Mouse (Mus musculus): ENCODE measurements around the gene Cwf19l1. TPM values are rescaled to one million over a fixed set of nuclear protein-coding genes. Genes with fewer than 3 reads are reported as not detected.

Gene Cwf19l1
- polyA plus RNA-seq (2015; fragmentation: Nextera tagmentation; extraction: Ambion mirVana) = 31.1 and 33.3 TPM in 2 replicates

- peaks cover 19% of the 10 kb centered on the region for H3K36me3 ChIP-seq (ENCODE audit: control insufficient read depth, insufficient read depth, low read length)
- peak within 1 kb of the TSS; percentile 75 for H3K4me2 ChIP-seq (ENCODE audit: low read length)
- H3K4me3 ChIP-seq (ENCODE audit: low read depth, low read length) = peak within 1 kb of the TSS; percentile 84
- no peaks in the 10 kb centered on the region for H3K27me3 ChIP-seq (ENCODE audit: control insufficient read depth, insufficient read depth, low read depth, low read length)
- no peaks in the 10 kb centered on the region for H3K9me3 ChIP-seq (replicated peaks; ENCODE audit: control insufficient read depth, low read length, poor library complexity, severe bottlenecking)
- H3K27ac ChIP-seq (ENCODE audit: low read length) = peak within 1 kb of the TSS; percentile 95
- peak within 1 kb of the TSS; percentile 85 for H3K9ac ChIP-seq (ENCODE audit: low read depth, low read length)
- under 1% methylated on average over 43 of the region's 45 CpGs for WGBS
- ATAC-seq = peak; percentile 92
- H3K4me1 ChIP-seq (ENCODE audit: control insufficient read depth, insufficient read depth, low read length) = peaks cover 13% of the 10 kb centered on the region
These were observed at the start of gene Cwf19l1 for GRCm38 (mm10) chr19:44135072-44135959. Gene Cwf19l1, minus strand, starts transcription at chr19:44135876.

DNA sequence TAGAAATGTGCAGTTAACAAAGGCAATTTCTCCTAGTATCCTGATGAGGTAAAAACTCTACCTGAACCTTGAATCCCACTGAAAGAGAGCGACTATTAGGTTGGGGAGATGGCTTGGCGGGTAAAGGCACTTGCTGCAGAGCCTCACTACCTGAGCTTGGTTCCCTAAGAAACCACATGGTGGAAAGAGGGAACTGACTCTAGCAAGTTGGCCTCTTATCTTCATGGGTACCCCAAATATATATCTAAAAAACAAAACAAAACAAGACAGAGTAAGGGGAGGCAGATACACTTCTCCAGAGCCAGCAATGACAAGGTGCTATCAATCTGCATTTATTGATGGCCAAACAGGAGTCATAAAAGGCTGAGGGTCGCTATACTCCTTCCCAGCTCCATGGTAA, 48.3 kb upstream of the Cwf19l1 start:
- Histone ChIP-seq H3K36me3 (ENCODE audit: control insufficient read depth, insufficient read depth, low read length) (no peaks in the 10 kb centered on the region), H3K4me3 (ENCODE audit: low read depth, low read length) (no peak overlapping the region), H3K27me3 (ENCODE audit: control insufficient read depth, insufficient read depth, low read depth, low read length) (no peaks in the 10 kb centered on the region), H3K27ac (ENCODE audit: low read length) (no peak overlapping the region), H3K9ac (ENCODE audit: low read depth, low read length) (no peak overlapping the region), H3K9me3 (replicated peaks; ENCODE audit: control insufficient read depth, low read length, poor library complexity, severe bottlenecking) (no peaks in the 10 kb centered on the region), H3K4me1 (ENCODE audit: control insufficient read depth, insufficient read depth, low read length) (no peaks in the 10 kb centered on the region), H3K4me2 (ENCODE audit: low read length) (no peak overlapping the region)
- no peak for ATAC-seq
- WGBS = 73% methylated on average over 3 of the region's 3 CpGs

DNA sequence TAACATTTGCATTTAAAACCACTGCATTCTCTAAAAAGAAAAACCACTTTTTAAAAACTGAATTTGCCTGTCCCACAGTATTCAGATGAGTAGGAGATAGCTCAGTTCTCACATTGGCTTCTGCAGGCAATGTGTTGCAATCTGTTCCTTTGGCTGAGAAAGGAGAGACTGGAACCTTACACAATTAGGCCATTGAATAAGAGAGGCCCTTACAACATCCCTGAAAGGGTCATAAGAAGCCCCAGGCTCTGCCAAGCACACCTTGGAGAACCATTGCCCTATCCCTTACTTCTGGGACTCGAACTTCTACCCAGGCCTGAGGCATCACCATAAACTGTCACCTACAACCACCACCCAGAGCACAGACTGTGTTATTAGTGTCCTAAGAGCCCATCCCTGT, 44.8 kb upstream of the Cwf19l1 start:
- Histone ChIP-seq H3K9ac (ENCODE audit: low read depth, low read length) (no peak overlapping the region), H3K4me1 (ENCODE audit: control insufficient read depth, insufficient read depth, low read length) (no peaks in the 10 kb centered on the region), H3K4me2 (ENCODE audit: low read length) (no peak overlapping the region), H3K9me3 (replicated peaks; ENCODE audit: control insufficient read depth, low read length, poor library complexity, severe bottlenecking) (peaks cover 9% of the 10 kb centered on the region), H3K36me3 (ENCODE audit: control insufficient read depth, insufficient read depth, low read length) (no peaks in the 10 kb centered on the region), H3K27me3 (ENCODE audit: control insufficient read depth, insufficient read depth, low read depth, low read length) (no peaks in the 10 kb centered on the region), H3K4me3 (ENCODE audit: low read depth, low read length) (no peak overlapping the region), H3K27ac (ENCODE audit: low read length) (no peak overlapping the region)
- whole genome bisulfite sequencing = 75% methylated on average over 1 of the region's 1 CpGs
- no peak for ATAC-seq

DNA sequence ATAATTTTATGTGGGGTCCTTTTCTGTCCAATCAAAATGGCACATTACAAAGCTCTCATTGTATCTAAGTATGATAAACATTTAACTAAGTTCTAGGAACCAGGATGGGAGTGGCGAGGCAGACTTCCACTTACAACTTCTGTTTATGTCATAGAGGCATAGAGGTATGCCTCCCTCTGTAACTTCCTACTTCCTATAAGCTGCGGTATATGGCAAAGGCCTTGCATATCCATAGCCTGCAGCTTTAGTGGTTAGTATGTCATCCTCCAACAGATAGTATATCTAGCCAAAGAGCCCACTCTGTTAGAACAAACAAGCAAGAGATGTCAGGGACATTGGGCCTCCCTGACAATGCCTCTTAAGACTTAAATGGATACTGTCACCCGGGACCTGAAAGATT, 41.1 kb upstream of the Cwf19l1 start:
- 93% methylated on average over 3 of the region's 3 CpGs for WGBS
- H3K27me3 ChIP-seq (ENCODE audit: control insufficient read depth, insufficient read depth, low read depth, low read length) = no peaks in the 10 kb centered on the region
- ATAC-seq = no peak

GRCm38 (mm10) chr19:44174835-44175234, 39.2 kb upstream of the Cwf19l1 start:
- Histone ChIP-seq H3K4me3 (ENCODE audit: low read depth, low read length) (no peak overlapping the region), H3K4me1 (ENCODE audit: control insufficient read depth, insufficient read depth, low read length) (no peaks in the 10 kb centered on the region), H3K4me2 (ENCODE audit: low read length) (no peak overlapping the region), H3K36me3 (ENCODE audit: control insufficient read depth, insufficient read depth, low read length) (no peaks in the 10 kb centered on the region), H3K27ac (ENCODE audit: low read length) (no peak overlapping the region), H3K9me3 (replicated peaks; ENCODE audit: control insufficient read depth, low read length, poor library complexity, severe bottlenecking) (peaks cover 9% of the 10 kb centered on the region), H3K9ac (ENCODE audit: low read depth, low read length) (no peak overlapping the region), H3K27me3 (ENCODE audit: control insufficient read depth, insufficient read depth, low read depth, low read length) (no peaks in the 10 kb centered on the region)
- 75% methylated on average over 8 of the region's 8 CpGs for WGBS
- no peak for ATAC-seq

More for the DNA sequence above, 41.1 kb upstream of the Cwf19l1 start:
- H3K4me3 ChIP-seq (ENCODE audit: low read depth, low read length) = no peak overlapping the region
- H3K27ac ChIP-seq (ENCODE audit: low read length) = no peak overlapping the region
- no peak overlapping the region for H3K4me2 ChIP-seq (ENCODE audit: low read length)
- H3K9ac ChIP-seq (ENCODE audit: low read depth, low read length) = no peak overlapping the region
- H3K9me3 ChIP-seq (replicated peaks; ENCODE audit: control insufficient read depth, low read length, poor library complexity, severe bottlenecking) = peaks cover 9% of the 10 kb centered on the region
- no peaks in the 10 kb centered on the region for H3K4me1 ChIP-seq (ENCODE audit: control insufficient read depth, insufficient read depth, low read length)
- H3K36me3 ChIP-seq (ENCODE audit: control insufficient read depth, insufficient read depth, low read length) = no peaks in the 10 kb centered on the region

- 12% methylated on average over 3 of the region's 3 CpGs for WGBS
- no peak for ATAC-seq
These were observed 25.8 kb upstream of the Cwf19l1 start for GRCm38 (mm10) chr19:44161515-44161914.

DNA sequence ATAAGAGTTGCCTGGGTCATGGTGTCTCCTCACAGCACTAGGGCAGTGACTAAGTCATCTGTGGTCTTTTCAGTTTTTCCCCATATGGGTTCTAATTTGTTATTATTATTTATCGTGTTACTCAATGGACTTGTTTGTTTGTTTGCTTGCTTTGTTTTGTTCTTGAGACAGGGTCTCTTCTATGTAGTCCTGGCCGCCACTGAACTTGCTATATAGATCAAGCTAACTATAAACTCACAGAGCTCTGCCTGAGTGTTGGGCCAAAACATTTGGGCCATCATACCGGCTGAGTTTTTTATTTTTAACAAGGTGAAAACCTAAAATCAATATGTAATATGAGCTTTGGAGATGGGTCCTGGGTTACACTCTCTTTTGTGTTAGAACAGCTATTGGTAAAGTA, 23.7 kb upstream of the Cwf19l1 start:
- H3K36me3 ChIP-seq (ENCODE audit: control insufficient read depth, insufficient read depth, low read length) = no peaks in the 10 kb centered on the region
- H3K27me3 ChIP-seq (ENCODE audit: control insufficient read depth, insufficient read depth, low read depth, low read length) = peaks cover 2% of the 10 kb centered on the region; the same call in 1 of the 2 replicates
- H3K9me3 ChIP-seq (replicated peaks; ENCODE audit: control insufficient read depth, low read length, poor library complexity, severe bottlenecking) = no peaks in the 10 kb centered on the region
- no peaks in the 10 kb centered on the region for H3K4me1 ChIP-seq (ENCODE audit: control insufficient read depth, insufficient read depth, low read length)
- WGBS = 92% methylated on average over 3 of the region's 3 CpGs
- H3K4me2 ChIP-seq (ENCODE audit: low read length) = no peak overlapping the region
- no peak overlapping the region for H3K9ac ChIP-seq (ENCODE audit: low read depth, low read length)
- no peak overlapping the region for H3K27ac ChIP-seq (ENCODE audit: low read length)
- ATAC-seq = no peak
- H3K4me3 ChIP-seq (ENCODE audit: low read depth, low read length) = no peak overlapping the region

More at GRCm38 (mm10) chr19:44161515-44161914, 25.8 kb upstream of the Cwf19l1 start:
- H3K36me3 ChIP-seq (ENCODE audit: control insufficient read depth, insufficient read depth, low read length) = no peaks in the 10 kb centered on the region
- no peak overlapping the region for H3K9ac ChIP-seq (ENCODE audit: low read depth, low read length)
- H3K4me3 ChIP-seq (ENCODE audit: low read depth, low read length) = no peak overlapping the region
- no peak overlapping the region for H3K27ac ChIP-seq (ENCODE audit: low read length)
- H3K4me1 ChIP-seq (ENCODE audit: control insufficient read depth, insufficient read depth, low read length) = no peaks in the 10 kb centered on the region
- H3K27me3 ChIP-seq (ENCODE audit: control insufficient read depth, insufficient read depth, low read depth, low read length) = no peaks in the 10 kb centered on the region
- no peak overlapping the region for H3K4me2 ChIP-seq (ENCODE audit: low read length)
- H3K9me3 ChIP-seq (replicated peaks; ENCODE audit: control insufficient read depth, low read length, poor library complexity, severe bottlenecking) = no peaks in the 10 kb centered on the region

GRCm38 (mm10) chr19:44157005-44157404, 21.3 kb upstream of the Cwf19l1 start:
- no peaks in the 10 kb centered on the region for H3K36me3 ChIP-seq (ENCODE audit: control insufficient read depth, insufficient read depth, low read length)
- H3K9ac ChIP-seq (ENCODE audit: low read depth, low read length) = no peak overlapping the region
- 94% methylated on average over 10 of the region's 10 CpGs for WGBS
- no peak overlapping the region for H3K4me3 ChIP-seq (ENCODE audit: low read depth, low read length)
- H3K27me3 ChIP-seq (ENCODE audit: control insufficient read depth, insufficient read depth, low read depth, low read length) = peaks cover 10% of the 10 kb centered on the region
- no peak overlapping the region for H3K27ac ChIP-seq (ENCODE audit: low read length)
- H3K4me2 ChIP-seq (ENCODE audit: low read length) = no peak overlapping the region
- ATAC-seq = no peak
- no peaks in the 10 kb centered on the region for H3K9me3 ChIP-seq (replicated peaks; ENCODE audit: control insufficient read depth, low read length, poor library complexity, severe bottlenecking)
- no peaks in the 10 kb centered on the region for H3K4me1 ChIP-seq (ENCODE audit: control insufficient read depth, insufficient read depth, low read length)

GRCm38 (mm10) chr19:44153781-44154180, 18.1 kb upstream of the Cwf19l1 start:
- Histone ChIP-seq H3K27me3 (ENCODE audit: control insufficient read depth, insufficient read depth, low read depth, low read length) (peaks cover 16% of the 10 kb centered on the region), H3K9me3 (replicated peaks; ENCODE audit: control insufficient read depth, low read length, poor library complexity, severe bottlenecking) (no peaks in the 10 kb centered on the region), H3K36me3 (ENCODE audit: control insufficient read depth, insufficient read depth, low read length) (no peaks in the 10 kb centered on the region), H3K27ac (ENCODE audit: low read length) (no peak overlapping the region), H3K4me2 (ENCODE audit: low read length) (no peak overlapping the region), H3K4me3 (ENCODE audit: low read depth, low read length) (no peak overlapping the region), H3K9ac (ENCODE audit: low read depth, low read length) (no peak overlapping the region), H3K4me1 (ENCODE audit: control insufficient read depth, insufficient read depth, low read length) (no peaks in the 10 kb centered on the region)
- no peak for ATAC-seq
- WGBS = 86% methylated on average over 5 of the region's 5 CpGs
